Comparison of ENCODE assay signal across 15 mouse cellular contexts in the genomic region with DNA sequence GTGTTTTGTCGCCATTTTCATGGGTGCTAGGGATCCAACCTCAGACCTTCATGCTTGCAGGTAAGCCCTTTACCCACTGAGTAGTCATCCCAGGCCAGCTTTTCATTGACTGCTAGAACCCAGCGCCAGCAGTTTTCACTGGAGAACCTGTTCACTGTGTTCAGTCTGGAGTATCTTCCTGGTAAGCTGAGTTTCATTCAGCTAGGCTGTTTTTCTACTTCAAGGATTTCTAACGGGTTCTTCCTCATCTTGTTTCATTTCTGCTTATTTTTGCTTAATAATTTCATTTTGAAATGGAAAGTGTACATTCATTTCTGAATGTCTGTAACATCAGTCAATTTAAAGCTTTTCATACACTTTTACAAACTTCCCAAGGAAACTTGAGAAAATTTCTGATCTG.
"Had no signal": no experiment of that assay in that cellular context is flagged by ENCODE, and none has a peak within 500 bp of the region (broad histone marks: within the 10 kb centered on the region; RNA-seq: fewer than 3 reads in every experiment).

No protein-coding gene starts in this region.

- H3K4me2 ChIP-seq: limb, embryonic 13.5 days; lung, embryonic 14.5 days; midbrain, embryonic 11.5 days; stomach, embryonic 15.5 days had no signal

- ATAC-seq: intestine, embryonic 16.5 days; liver, postnatal 0 days; lung, postnatal 0 days had no signal

- H3K4me1 ChIP-seq: limb, embryonic 10.5 days; limb, embryonic 13.5 days; stomach, embryonic 15.5 days had no signal

- DNase-seq: kidney, adult 18-20 months; kidney, adult 9 months; kidney, postnatal 14 days; kidney, postnatal 4 days; liver; liver, postnatal 0 days; lung, embryonic 14.5 days; midbrain, embryonic 14.5 days had no signal

- H3K9me3 ChIP-seq: limb, embryonic 10.5 days; limb, embryonic 13.5 days; stomach, embryonic 15.5 days had no signal

- H3K36me3 ChIP-seq: limb, embryonic 10.5 days; limb, embryonic 13.5 days; stomach, embryonic 15.5 days had no signal

- H3K4me3 ChIP-seq: limb, embryonic 10.5 days; limb, embryonic 13.5 days; stomach, embryonic 15.5 days had no signal

- H3K27me3 ChIP-seq: limb, embryonic 13.5 days; stomach, embryonic 15.5 days had no signal

- H3K27ac ChIP-seq: limb, embryonic 10.5 days; limb, embryonic 13.5 days; liver, embryonic 14.5 days; stomach, embryonic 15.5 days had no signal

- H3K9ac ChIP-seq: limb, embryonic 13.5 days; liver, embryonic 14.5 days; liver, postnatal 0 days; lung, embryonic 14.5 days; stomach, embryonic 15.5 days had no signal
